ENCODE assay signal across 17 mouse cellular contexts in the genomic region with DNA sequence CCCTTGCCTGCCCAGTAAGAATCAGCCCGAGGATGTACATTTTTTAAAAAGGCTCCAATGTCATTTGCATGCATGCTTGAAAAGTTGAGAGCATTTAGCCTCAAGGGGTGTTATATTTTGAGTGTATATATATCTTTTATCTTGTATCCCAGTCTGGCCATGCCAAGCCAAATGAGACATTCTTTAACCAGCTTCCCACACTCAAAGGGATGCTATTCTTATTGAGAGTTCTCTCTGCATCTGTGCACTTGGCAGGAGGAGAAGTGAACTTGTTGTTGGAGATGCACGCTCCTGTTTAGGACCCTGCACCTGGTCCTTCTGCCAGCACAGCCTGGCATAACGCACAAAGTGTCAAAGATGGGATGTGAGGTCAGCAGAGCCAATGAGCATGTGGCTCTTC.
"Had no signal": no experiment of that assay in that cellular context is flagged by ENCODE, and none has a peak within 500 bp of the region (broad histone marks: within the 10 kb centered on the region; RNA-seq: fewer than 3 reads in every experiment).

No protein-coding gene starts in this region.

- ATAC-seq: midbrain, embryonic 16.5 days had no signal

- H3K27ac ChIP-seq: midbrain, embryonic 10.5 days; midbrain, embryonic 12.5 days; neural tube, embryonic 13.5 days; neural tube, embryonic 15.5 days had no signal

- H3K4me3 ChIP-seq: midbrain, embryonic 10.5 days; midbrain, embryonic 12.5 days; myocyte; neural tube, embryonic 13.5 days; neural tube, embryonic 15.5 days had no signal

- DNase-seq: lung, adult 18-20 months; lung, embryonic 14.5 days; lung, postnatal 10 days; lung, postnatal 4 days; midbrain, embryonic 14.5 days; retina, postnatal 1 day; right cerebral cortex, postnatal 14 days; spleen, adult 18-20 months; thymus, adult 18-20 months; thymus, postnatal 14 days; thymus, postnatal 36 days had no signal
